Mouse (Mus musculus) heart, adult 2 months (tissue): Measurements from ENCODE around the gene Olfr1509.

Source experiments
- CTCF ChIP-seq: fragments of 200-600 bp; IDR thresholded peaks from 2 replicates; pipeline ENCODE4 v1.8.1; 2022; ENCODE audit warnings: antibody characterized with exemption, mild to moderate bottlenecking, moderate library complexity
- EP300 ChIP-seq: fragments of 200-500 bp; IDR thresholded peaks from 2 replicates; pipeline ENCODE4 v1.6.1; 2011; ENCODE audit warnings: low read depth, low read length, control low read depth; ENCODE audit not compliant: insufficient read depth
- POLR2A ChIP-seq: fragments of 200-500 bp; IDR thresholded peaks from 2 replicates; pipeline ENCODE4 v1.6.1; 2011; ENCODE audit warnings: mild to moderate bottlenecking, low read depth, low read length, control low read depth; ENCODE audit not compliant: insufficient read depth

DNA sequence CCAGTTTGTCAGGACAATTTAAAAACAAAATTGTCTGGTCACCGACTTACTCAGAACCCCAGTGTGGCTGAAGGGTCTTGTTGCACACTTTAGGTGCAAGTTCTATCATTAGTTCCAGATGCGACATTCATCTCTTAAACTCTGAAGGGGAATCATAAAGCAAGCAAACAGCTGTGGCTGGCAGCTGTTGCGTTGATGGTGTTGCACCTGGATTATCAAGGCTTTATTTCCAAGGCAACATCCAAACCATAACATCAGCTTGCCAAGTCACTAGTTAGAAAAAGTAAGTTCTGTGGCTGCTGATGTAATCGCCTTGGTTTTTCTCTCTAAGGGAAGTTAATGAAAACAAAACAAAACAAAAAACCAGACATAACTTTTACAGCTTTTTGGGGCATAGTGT, 52.7 kb downstream of the Olfr1509 start, which contains the start of gene Olfr1507:
- TF ChIP-seq CTCF (no peak), POLR2A (no peak), EP300 (no peak)
